Mouse (Mus musculus) urinary bladder, postnatal 14 days (tissue): Measurements from ENCODE around the gene Flt4.

Source experiments
- DNase-seq: peaks from one replicate; pipeline ENCODE4 v3.0.0; 2021; ENCODE audit warnings: low spot score

The Flt4 gene

DNA sequence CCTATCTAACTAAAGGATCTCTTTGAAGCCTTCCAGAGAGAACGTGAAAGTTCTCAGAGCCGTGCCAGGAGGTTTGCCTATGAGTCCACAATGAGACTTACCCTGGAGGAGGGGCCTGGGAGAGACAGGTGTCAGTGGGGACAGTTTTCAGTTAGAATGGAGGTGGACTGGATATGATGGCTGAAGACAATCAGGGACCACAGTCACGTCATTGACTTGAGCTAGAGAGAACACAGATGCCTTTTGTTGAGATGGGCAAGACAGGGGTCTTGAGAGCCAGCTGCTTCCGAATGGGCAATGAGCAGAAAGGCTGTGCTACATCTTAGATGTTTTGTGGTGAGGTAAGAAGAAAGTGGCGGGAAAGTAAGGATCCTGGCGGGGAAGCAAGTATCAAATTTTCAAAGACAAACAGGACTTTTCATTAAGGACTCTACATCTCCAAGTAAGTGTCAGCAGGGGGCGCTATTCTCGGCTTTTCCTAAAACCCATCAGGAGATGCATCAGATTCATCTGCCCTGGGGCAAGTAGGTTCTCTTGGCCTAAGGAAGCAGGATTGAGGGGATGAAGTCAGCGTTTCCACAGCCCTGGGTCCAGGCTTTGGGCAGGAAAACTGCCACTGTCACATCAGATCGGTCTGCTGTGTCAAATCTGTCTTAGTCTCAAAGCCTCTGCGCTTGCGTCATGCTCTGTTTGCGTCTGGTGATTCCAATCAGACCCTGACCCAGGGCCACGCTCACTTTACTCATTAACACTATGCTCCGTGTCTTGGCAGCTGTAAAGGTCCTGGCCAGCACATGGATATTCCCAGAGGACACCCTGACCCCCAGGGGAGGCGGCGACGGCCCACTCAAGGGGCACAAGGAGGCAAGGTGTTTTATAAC is 41.3 kb downstream of the Flt4 start:
- DNase-seq, result no peak

DNA sequence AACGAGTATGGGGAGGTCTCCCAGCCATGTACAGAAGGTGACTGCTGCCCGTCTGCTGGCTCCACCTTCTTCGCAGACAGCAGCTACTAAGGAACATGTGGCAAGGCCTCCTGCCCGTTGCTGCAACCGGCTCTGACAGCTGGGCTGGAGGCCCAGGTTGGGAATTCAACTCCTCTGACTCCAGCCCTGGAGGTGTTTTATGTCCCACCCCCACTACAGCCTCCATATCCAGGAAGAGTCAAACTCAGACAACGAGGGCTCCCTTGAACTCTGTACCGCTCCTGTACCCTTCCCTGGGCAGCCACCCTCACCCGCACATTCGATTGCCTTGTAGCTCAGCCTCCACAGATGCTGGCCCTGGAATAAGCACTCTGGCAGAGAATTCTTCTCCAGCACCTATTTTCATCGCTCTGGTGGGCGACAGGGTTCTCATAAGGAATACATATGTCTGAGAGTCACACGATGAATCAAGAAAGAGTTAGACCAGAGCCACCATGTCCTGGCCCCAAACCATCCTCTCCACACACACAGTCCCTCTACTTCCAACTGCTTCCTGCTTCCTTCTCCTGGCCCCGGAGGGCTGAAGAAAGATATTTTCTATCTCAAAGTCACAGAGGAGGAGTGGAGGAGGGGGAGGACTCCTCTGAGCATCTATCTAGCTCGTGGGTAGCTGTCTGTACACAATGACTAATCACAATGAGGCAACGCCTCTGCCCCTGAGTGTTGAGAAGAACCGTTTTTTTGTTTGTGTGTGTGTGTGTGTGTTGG is 42.1 kb downstream of the Flt4 start:
- DNase-seq, result no peak

DNA sequence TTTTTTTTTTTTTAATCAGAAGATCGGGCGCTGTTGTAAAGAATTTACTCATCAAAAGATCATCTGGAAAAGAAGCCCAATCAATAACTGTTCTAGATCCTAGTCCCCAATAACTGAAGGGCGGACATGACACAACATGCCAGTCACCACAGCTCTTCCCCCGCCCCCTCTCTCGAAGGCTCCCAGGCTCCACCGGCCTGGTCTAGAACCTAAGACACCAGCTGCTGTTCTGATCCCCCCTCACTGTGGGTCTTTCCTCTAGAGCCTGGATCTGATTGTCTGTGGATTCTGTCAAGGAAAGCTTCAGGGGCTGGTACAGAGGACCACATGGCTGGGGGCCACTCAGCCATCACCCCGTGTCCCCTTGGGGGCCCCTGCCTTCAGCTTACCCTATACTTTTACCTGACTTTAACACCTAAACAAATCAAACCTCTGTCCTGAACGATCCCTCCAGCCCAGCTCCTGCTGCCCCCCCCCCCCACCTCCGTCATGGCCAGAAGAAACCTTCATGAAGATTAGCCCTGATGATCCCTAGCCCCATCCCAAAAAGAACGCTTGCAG is 42.8 kb downstream of the Flt4 start:
- DNase-seq, result no peak

DNA sequence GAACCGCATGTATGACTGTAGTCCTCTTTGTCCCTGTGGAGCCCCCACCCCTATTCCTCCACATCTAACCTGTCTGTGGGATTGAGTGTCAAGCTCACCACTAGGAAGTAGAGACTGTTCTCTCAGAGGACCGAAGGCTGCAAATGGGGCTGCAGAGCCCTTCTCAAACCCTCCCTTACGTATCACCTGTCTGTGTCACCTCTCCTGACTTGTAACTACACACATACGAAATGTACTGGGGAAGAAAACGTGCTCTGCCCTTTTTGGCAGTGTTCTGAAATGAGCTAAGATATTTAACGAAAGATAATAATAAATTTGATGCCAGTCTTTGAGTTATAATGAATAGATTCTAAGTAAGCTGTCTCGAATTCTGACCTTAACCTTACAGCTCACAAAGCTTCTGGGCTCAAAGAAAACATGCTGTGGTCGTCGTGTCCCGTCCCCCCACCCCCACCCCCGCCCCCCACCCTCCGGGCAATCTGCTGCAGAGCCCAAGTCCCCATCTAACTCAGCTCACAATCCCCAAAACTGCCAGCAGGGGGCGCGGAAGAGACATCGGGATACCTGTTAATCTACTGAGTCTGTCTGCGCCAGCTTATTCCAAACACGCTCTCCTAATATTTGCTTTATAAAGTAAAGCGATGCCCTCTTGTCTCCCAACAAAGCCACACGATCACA is 43.5 kb downstream of the Flt4 start:
- DNase-seq, result peak; percentile 87

DNA sequence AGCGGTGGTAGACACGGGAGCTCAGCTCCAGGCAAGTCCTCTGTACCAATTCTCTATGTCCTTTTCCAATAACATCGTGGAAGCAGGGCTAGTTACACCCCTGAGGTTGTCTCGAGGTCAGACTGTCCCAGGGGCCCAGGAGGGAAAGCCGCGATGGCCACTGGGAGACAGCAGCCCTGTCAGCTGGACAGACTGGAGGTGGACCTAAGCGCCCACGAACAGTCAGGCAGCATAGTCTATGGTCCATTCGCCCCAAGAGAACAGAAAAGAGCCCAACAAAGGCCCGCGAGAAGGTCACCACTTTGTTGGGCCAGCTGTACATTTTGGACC is 44.0 kb downstream of the Flt4 start:
- DNase-seq, result no peak

DNA sequence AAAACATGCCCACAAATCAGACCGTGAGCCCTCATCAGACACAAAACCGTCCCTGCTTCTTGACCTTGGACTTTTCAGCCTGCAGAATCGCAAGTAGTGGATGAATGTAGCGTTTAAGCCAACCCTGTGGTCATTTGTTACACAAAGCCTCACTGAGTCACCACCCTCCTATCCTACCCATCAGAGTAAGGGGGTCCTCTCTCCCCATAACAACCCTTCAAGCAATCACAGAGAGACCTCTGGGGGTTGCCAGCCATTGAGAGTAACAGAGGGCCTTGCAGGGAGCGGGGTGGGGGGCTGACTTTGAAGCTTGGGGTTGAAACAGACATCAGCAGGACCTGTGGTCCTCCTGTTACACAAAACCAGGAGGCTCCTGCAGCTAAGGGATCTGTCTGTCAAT is 45.6 kb downstream of the Flt4 start:
- no peak for DNase-seq

DNA sequence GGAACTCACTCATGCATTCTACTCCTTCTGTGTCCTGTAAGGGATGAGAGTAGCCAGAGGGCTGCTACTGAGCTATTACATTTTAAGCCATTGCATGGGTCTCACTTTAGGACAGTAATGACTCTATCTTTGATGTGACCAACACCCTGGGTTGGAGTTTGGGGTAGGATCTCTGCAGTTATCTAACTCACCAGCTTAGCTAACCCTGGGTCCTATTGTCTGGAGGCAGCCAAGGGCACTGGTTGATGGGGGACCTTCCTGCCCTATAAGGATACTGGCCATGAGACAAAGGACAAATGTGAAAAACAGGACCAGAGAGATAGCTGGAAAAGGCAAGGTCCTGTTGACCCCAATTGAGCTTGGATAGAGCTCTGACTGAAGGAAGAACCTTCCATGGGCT is 46.4 kb downstream of the Flt4 start:
- no peak for DNase-seq

DNA sequence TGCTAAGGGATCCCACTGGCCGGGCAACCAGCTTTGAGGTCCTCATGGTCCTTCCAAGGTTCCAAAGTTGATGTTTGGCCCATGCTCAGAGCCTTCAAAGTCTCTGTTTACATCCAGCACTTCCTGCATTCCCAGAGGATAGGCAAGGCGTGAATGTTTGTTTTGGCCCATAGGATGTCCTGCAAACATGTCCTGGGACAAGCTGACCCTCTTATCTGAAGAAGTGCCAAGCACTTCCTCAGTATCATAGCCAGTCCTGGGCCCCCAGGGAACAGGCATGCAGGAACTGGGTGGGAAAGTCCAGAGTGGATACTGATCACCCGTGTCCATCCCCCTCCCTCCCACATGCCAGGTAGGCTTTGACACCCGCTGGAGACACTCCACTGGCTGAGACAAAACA is 49.0 kb downstream of the Flt4 start:
- DNase-seq, result no peak

DNA sequence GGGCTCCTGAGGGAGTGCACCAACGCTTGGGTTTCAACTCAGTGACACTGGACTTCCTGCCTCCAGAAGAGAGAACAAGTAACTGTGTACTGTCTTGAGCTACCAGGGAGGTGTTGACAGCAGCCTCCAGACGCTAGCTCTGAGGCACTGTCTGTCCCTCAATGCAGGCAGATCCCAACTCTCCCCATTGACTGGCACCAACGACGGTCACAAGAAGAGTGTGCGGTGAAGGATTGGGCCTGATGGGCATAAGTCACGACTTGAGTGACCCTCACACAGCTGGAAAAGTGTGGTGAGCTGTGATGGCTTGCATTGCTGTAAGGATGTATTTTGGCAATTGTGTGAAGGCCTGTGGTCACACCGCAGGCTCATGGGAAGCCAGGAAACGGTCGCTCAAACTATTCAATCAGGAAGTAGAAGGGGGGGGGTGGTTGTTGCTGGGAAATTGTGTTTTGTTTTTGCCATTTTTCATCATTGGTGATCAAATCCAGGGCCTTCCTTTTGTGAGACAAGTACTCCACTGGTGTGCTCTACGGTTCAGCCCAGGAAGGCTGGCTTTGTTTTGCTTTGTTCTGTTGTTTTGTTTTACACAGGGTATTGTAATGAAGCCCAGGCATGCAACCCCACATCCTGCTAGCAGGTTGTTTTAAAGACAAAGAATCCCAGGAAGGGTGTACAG is 49.9 kb downstream of the Flt4 start:
- DNase-seq, result no peak

DNA sequence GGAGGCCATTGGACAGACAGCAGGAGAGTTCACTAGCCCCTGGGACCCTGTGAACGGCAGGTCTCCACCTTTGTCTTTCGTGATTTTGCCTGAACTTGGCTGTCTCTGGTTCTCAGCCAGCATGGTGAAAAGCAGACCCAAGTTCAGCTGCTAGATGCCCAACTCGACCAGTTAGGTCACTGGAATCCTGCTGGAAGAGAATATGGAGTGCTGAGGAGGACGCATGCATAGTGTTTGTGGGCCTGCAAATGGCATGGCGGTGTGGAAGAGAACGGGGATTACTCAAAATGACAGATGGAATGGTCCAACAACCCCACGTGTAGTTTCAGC is 50.4 kb downstream of the Flt4 start:
- DNase-seq, result no peak

DNA sequence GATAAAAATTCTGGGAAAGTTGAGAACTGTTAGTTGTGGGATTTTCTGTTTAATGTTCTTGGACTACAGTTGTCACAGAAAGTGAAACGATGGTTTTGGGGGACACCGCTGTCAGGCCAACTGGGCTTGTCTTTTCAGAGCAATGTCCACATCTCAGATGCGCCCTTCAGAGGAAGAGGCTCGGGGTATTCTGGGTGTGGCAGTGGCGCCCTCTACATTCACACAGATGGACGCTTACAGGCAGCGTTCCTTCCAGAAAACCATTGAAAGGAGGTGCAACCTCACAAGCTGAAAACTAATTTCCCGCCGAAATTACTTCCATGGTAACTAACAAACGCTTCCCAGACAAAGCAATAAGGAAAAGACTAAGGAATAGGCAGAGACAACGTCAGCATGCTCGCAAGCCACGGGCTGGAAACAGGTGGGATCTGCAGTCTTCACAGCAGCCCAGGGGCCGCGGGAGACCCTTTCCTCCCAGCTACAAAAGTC is 53.3 kb downstream of the Flt4 start:
- no peak for DNase-seq

DNA sequence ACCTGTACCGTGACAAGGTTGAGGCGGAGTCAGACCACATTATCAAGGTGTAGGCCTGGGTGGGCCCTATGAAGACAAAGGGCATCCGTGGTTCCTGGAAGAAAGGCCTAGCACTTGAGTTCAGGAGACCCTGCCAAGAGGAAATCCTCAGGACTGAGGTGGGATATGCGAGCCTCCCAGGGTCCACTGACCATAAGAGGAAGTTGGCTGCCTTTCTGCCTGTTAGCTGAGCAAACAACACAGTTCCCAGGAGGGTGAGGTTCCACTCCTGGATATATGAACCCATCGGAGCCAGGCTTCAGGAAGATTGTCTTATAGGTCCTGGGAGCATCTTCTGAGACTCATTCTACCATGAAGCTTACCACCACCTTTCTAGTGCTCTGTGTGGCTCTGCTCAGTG is 54.2 kb downstream of the Flt4 start, which contains the start of gene Scgb3a1:
Gene Scgb3a1, plus strand, starts transcription at position 301 of the 400 bp plus-strand sequence.
- no peak for DNase-seq

DNA sequence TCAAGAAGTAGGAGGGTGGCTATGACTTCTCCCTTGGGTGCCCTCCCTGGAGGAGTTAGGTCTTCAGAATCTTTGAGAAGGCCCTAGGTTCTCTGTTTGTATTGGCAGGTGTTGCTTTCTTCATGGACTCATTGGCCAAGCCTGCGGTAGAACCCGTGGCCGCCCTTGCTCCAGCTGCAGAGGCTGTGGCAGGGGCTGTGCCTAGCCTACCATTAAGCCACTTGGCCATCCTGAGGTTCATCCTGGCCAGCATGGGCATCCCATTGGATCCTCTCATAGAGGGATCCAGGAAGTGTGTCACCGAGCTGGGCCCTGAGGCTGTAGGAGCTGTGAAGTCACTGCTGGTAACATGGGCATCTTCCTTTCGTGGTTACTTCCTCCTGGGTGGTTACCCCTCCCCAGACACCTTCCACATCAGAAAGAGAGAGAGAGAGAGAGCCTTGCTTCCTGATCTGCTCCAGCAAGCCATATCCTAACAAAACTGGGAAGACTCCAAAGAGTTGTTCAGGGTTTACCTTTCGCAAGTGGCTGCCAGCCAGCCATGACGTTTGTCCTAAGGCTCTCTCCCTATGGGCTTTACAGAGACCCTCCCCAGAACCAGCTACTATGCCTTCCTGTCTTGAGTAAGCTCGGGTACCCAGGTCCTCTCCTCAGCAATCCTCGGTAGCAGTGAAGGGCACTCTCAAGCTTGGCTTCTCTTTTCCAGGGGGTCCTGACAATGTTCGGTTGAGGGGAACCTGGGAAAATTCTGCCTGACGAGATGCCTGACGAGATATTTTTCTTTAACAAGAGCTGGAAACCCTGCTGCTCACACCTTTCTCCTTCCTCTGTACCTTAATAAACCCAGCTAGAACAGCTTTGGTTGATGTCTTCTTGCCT is 55.4 kb downstream of the Flt4 start:
- DNase-seq, result no peak

DNA sequence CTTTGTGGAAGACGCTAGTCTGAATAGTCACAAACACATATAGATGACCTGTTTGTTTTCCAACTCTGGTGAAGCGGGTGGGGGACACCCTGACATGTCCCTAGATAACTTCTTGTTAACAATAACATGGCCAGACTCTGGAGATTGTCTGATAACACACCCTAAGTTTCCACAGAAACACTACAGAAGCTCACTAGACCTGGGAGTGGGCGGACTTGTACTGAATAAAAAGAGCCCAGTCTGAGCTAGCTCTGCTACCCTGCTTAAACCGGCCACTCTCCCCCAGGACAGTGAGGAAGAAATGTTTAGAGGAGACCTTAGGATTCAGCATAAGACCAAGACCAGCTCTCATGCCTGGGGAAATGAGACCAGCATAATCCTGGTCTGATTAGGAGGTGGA is 56.4 kb downstream of the Flt4 start:
- no peak for DNase-seq

DNA sequence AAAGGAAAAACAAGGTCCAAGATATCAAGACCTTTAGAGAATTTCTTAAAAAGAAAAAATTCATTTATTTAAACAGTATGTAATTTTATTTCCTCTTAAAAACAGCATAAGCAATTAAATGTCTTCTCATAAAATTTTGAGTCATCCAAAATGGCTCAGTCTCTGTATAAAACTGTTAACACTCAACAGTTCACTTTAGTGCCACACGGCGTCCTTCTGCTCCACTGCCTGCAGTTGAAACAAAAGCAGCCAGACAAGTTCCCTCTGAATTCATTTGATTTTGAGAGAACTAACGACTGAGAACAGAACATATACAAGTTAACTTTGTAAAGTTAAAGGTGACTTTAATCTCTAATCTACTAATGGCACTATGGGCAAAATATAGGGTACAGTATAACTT is 64.4 kb downstream of the Flt4 start:
- no peak for DNase-seq

DNA sequence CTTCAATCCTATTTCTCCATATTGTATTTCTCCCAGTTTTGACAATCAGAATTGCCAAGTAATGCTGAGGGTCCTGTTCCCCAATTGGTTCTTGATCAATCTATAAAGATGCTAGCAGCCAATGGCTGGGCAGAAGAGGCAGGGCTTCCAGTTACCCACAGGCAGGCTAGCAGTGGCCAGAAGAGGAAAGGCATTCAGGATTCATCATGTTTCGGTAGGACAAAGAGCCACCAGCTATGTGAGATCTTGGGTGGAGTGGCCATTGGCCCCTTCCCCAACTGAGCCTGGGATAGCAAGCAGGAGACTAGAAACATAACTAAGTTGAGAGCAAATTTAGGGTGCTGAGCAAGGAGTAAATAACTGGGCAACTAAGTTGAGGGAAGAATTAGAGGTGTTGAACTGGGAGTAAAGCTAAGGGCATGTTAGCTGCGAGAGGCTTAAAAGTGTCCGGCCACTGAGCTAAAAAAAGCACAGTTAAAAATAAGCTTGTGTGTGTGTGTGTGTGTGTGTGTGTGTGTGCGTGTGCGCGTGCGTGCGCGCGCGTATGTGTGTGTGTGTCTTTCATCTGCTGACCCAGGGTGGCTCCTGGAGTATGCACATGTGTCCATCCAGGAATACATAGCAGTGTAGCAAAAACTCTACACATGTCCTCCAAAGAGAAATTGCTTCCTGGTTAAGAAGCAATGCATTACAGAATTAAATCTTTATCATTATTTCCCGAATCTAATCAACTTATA is 75.3 kb downstream of the Flt4 start:
- DNase-seq, result no peak

DNA sequence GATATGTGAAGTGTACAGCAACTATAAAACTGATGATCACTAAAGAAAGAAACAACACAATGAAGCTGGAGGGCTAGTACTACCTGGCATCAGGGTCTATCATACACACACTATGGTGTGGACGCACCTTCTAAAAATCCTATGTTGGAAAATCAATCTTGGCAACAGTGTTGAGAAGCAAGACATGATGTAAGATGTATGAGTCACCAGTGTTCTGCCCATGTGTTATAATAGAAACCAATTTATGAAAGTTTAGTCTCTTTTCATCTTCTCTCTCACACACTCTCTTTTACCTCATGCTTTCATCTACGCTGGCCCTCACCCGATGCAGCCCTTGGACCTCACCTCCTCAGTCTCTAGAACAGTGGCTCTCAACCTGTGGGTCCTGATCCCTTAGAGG is 86.0 kb downstream of the Flt4 start:
- DNase-seq, result no peak

DNA sequence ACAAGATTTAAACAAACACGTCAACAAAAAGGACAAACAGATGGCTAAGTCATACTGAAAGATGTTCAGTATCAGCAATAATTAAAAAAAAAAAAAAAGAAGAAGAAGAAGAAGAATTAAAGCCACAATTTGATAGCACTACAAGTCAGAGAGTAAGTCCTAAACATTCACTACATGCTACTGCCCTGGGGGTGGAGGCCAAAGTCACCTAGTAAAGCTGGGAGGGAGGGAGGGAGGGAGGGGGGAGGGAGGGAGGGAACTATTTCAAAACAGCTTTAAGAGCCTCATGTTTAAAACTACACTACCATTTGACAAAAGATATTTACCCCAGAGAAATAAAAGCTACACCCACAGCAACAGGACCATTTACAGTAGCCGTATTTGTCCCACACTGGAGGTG is 86.6 kb downstream of the Flt4 start:
- no peak for DNase-seq

DNA sequence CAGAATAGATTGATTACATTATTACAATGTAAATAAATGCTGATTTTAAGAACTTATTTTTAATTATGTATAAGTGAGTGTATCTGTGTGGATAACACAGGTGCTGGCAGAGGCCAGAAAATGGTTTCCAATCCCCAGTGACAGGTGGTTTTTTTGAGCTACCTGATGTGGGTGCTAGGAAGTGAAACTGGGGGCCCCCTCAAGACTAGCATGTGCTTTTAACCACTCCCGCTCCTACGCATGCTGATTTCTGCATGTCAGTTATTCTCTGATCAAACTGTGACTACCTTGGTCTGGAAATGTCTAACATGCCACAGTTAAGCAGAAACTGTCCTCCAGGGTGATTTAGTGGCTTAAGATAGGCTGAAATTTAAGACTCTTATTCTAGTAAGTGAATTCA is 87.4 kb downstream of the Flt4 start:
- DNase-seq, result no peak

DNA sequence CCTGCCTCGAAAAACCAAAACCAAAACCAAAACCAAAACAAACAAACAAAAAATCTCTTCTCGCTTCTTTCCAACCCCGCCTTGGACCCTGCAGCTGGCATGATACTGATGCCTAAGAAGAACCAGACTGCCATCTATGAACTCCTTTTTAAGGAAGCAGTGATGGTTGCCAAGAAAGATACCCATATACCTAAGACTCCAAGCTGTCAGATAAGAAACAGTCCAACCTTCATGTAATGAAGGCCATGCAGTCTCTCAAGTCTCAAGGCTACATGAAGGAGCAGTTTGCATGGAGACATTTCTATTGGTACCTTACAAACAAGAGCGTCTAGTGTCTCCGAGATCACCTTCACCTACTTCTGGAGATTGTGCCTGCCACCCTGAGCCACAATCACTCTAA is 88.7 kb downstream of the Flt4 start:
- no peak for DNase-seq
